Mouse (Mus musculus) neural tube, embryonic 14.5 days (tissue): ENCODE data around the gene Pin1. TPM values are rescaled to one million over a fixed set of nuclear protein-coding genes. Genes with fewer than 3 reads are reported as not detected.
"Not testable (repeated sequence)": the region's sequence is repeated elsewhere in the genome, so short reads cannot be mapped to it uniquely, and the experiment has no call there.

Source experiments
- ATAC-seq: fragments of 200-750 bp; cut with Nextera tagmentation; 2 replicates; pipeline ENCODE4 v1.8.0; 2017; ENCODE audit warnings: low read depth, mild to moderate bottlenecking, moderate TSS enrichment, moderate library complexity
- H3K27ac ChIP-seq: fragments of 300-500 bp; sonication (generic); 2 replicates; pipeline ENCODE4 v1.5.1; 2014; ENCODE audit warnings: low read depth, mild to moderate bottlenecking, control low read depth, low read length, moderate library complexity, mixed read lengths
- H3K27me3 ChIP-seq: fragments of 300-500 bp; sonication (generic); 2 replicates; pipeline ENCODE4 v1.6.1; 2014; ENCODE audit warnings: low read length; ENCODE audit not compliant: control insufficient read depth, insufficient read depth
- H3K36me3 ChIP-seq: fragments of 300-500 bp; sonication (generic); 2 replicates; pipeline ENCODE4 v1.6.1; 2014; ENCODE audit warnings: low read length, mixed read lengths; ENCODE audit not compliant: control insufficient read depth, insufficient read depth
- H3K4me1 ChIP-seq: fragments of 300-500 bp; sonication (generic); 2 replicates; pipeline ENCODE4 v1.6.1; 2014; ENCODE audit warnings: low read length; ENCODE audit not compliant: control insufficient read depth, insufficient read depth
- H3K4me2 ChIP-seq: fragments of 300-500 bp; sonication (generic); 2 replicates; pipeline ENCODE4 v1.6.1; 2014; ENCODE audit warnings: mild to moderate bottlenecking, low read depth, low read length, control low read depth
- H3K4me3 ChIP-seq: fragments of 300-500 bp; sonication (generic); 2 replicates; pipeline ENCODE4 v1.5.1; 2014; ENCODE audit warnings: low read depth, low read length, control low read depth, mixed read lengths
- H3K9ac ChIP-seq: fragments of 300-500 bp; sonication (generic); replicated peaks from 2 replicates; pipeline ENCODE4 v1.6.1; 2014; ENCODE audit warnings: low read depth, mild to moderate bottlenecking, control low read depth, low read length, mixed read lengths
- H3K9me3 ChIP-seq: fragments of 300-500 bp; sonication (generic); 2 replicates; pipeline ENCODE4 v1.6.1; 2016; ENCODE audit warnings: low read length; ENCODE audit not compliant: control insufficient read depth
- WGBS: fragments of 180-500 bp; shearing (Covaris S2); extraction: QIAGEN DNeasy Blood & Tissue Kit; methylation state at CpG from one replicate; pipeline ENCODE4 v1.1.7; 2014; 5-methylcytosine and 5-hydroxymethylcytosine counted together
- polyA plus RNA-seq: library from polyadenylated mRNA; unstranded; fragments of >200 nt; fragmentation: Nextera tagmentation; extraction: Ambion mirVana; gene quantifications from 2 replicates; pipeline ENCODE4 v1.2.1, GENCODE M21; 2014

The Pin1 gene
- polyA plus RNA-seq, result 61.1 and 68.8 TPM in 2 replicates

DNA sequence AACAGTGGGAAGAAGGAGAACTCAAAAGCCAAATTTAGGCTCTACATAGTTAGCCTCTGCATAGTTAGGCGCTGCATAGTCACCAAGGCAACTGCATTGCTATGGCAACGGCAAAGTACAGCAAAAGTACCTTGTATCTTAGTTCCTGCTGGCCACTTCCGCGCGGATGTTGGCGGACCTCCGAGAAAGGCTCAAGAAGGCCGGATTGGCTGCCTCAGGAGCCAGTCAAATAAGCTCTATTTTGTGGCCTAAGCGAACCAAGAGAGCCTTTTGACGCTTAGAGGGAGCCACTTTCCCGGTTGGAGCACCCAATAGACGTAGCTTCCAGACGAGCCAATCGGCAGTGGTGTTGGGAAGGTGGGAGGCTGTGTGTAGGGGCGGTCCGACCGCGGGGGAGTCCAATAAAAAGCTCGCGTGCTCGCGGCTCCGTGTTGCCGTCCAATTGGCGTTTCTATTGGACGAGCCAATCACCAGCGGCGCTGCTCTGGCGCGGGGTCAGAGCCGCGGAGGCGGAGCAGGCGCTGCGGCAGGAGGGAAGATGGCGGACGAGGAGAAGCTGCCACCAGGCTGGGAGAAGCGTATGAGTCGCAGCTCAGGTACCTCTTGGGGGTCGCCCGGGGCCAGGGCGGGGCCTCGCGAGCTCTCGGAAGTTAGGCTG is at the start of gene Pin1:
TSS of gene Pin1 (plus strand) at position 494 of the 658 bp plus-strand sequence.
- Histone ChIP-seq H3K9me3 (no peaks in the 10 kb centered on the region), H3K9ac (peak within 1 kb of the TSS; percentile 78), H3K27ac (peak within 1 kb of the TSS; percentile 72), H3K27me3 (no peaks in the 10 kb centered on the region), H3K36me3 (peaks cover 26% of the 10 kb centered on the region; the same call in 1 of the 2 replicates), H3K4me2 (peak within 1 kb of the TSS; percentile 71), H3K4me1 (peaks cover 17% of the 10 kb centered on the region), H3K4me3 (peak within 1 kb of the TSS; percentile 88)
- ATAC-seq, result peak; percentile 99
- WGBS, result under 1% methylated on average over 45 of the region's 45 CpGs

DNA sequence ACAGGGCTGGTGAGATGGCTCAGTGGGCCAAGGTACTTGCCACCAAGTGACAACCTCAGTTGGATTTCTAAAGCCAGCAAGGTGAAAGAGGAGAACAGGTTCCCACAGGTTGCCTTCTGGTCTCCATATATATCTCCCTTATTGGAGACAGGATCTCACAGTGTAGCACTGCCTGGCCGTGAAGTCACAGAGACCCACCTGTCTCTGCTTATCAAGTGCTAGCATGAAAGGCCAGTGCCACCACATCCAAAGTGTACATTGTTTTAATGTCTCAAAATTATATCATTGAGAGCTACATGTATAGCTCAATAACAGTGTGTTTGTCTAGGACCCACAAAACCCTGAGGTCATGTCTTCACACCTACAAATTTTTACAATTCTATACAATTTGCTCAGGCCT is 45.6 kb upstream of the Pin1 start:
- peak overlapping the region; percentile 62; the same call in 1 of the 2 replicates for H3K4me2 ChIP-seq
- no peaks in the 10 kb centered on the region for H3K36me3 ChIP-seq
- H3K9ac ChIP-seq, result no peak overlapping the region; the same call in 1 of the 2 replicates
- H3K4me3 ChIP-seq, result peak overlapping the region; percentile 63; the same call in 1 of the 2 replicates
- H3K27me3 ChIP-seq, result no peaks in the 10 kb centered on the region
- H3K27ac ChIP-seq, result no peak overlapping the region
- no peaks in the 10 kb centered on the region for H3K9me3 ChIP-seq
- 97% methylated on average over 1 of the region's 1 CpGs for WGBS
- peaks cover 4% of the 10 kb centered on the region; the same call in 1 of the 2 replicates for H3K4me1 ChIP-seq
- no peak for ATAC-seq

DNA sequence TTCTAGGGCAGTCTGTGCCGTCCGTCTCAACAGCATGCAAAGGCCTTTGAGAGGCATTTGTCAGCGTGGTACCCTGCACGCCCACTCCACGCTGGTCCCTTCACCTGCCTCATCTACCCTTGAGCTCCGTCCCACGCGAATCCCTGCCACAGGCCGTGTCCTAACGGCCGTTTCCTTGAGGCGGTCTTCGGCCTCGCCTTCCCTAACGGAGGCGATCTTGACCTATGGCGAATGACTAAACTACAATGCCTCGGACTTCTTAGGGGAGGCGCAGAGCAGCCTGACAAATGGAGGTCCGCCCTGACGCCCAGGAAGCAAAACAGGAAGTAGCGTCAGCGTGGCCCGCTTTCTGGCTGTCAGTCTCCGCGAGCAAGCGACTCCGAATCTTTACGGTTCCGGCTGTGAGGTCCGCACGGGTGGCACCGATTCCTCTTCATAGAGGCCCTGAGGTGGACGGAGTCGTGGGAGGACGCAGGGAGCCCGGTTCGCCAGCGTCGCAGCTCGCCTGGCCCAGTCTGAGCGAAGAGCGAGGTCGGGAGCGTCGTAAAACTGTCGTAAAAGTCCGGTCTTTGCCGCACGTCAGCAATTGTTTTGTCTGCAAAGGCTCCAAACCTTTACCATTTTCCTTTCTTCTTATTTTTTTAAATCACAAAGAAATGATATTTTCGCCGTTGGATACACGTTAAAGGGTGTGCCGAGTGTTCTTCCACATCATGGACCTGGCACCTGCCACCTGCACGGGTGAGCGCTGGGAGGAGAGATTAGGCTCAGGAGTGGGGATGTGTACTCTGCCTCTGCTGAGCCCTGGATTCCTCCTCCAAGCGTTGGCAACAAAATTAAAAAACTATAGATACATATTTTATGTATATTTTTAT is 44.6 kb upstream of the Pin1 start:
- H3K4me2 ChIP-seq, result peak overlapping the region; percentile 62
- H3K9ac ChIP-seq, result peak overlapping the region; percentile 83
- H3K27ac ChIP-seq, result peak overlapping the region; percentile 97
- H3K4me3 ChIP-seq, result peak overlapping the region; percentile 63
- H3K27me3 ChIP-seq, result no peaks in the 10 kb centered on the region
- under 1% methylated on average over 56 of the region's 57 CpGs for WGBS
- peaks cover 4% of the 10 kb centered on the region; the same call in 1 of the 2 replicates for H3K4me1 ChIP-seq
- no peaks in the 10 kb centered on the region for H3K36me3 ChIP-seq
- no peaks in the 10 kb centered on the region for H3K9me3 ChIP-seq
- ATAC-seq, result peak; percentile 92

DNA sequence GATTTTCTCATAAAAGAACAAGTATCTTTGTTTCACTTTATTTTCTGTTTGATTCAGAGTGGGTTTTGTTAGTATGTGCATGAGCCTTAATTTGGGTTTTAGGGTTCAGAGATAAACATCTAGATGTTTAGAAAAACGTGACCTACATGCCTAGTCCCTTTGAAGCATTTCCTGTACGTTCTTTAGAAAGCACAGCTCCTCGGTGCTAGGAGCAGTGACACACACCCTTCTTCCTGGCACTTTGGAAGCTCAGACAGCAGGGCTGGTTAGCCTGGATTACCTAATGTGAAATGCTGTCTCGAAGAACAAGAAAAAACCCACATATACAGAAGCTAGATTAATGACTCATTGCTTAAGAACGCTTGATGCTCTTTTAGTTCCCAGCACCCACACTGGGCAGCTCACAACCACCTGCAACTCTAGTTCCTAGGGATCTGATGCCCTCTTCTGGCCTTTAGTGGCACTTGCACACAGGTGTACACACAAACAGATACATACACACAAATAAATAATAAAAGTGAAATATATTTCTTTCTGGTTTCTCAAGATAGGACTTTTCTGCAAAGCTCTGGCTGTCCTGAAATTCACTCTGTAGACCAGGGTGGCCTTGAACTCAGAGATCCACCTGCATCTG is 41.9 kb upstream of the Pin1 start:
- Histone ChIP-seq H3K4me1 (peaks cover 4% of the 10 kb centered on the region; the same call in 1 of the 2 replicates), H3K27me3 (no peaks in the 10 kb centered on the region), H3K9me3 (no peaks in the 10 kb centered on the region), H3K4me3 (no peak overlapping the region), H3K27ac (no peak overlapping the region), H3K9ac (no peak overlapping the region), H3K36me3 (no peaks in the 10 kb centered on the region), H3K4me2 (no peak overlapping the region)
- 82% methylated on average over 5 of the region's 5 CpGs for WGBS
- ATAC-seq, result no peak

DNA sequence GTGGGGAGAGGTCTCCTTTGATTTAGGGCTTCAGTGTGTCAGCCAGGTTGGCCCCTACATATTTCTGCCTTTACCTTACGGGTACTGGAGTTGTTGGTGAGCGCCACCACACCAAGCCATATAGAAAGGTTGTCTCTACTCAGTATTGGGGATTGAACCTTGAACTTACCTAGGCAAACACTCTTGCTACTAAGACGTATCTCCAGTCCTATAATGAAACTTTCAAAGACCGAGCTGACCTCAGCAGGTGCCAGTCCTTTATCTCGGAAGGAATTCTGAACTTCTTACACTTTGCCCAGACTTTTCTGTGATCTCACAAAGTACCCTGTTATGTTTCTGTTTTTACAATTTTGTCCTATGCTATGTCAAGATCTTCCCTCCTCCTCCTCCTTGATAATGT is 39.9 kb upstream of the Pin1 start:
- Histone ChIP-seq H3K27ac (no peak overlapping the region), H3K9ac (no peak overlapping the region), H3K36me3 (no peaks in the 10 kb centered on the region; the same call in 1 of the 2 replicates), H3K9me3 (no peaks in the 10 kb centered on the region), H3K4me1 (no peaks in the 10 kb centered on the region), H3K27me3 (no peaks in the 10 kb centered on the region), H3K4me2 (no peak overlapping the region), H3K4me3 (no peak overlapping the region)
- WGBS, result 82% methylated on average over 5 of the region's 5 CpGs
- ATAC-seq, result no peak

DNA sequence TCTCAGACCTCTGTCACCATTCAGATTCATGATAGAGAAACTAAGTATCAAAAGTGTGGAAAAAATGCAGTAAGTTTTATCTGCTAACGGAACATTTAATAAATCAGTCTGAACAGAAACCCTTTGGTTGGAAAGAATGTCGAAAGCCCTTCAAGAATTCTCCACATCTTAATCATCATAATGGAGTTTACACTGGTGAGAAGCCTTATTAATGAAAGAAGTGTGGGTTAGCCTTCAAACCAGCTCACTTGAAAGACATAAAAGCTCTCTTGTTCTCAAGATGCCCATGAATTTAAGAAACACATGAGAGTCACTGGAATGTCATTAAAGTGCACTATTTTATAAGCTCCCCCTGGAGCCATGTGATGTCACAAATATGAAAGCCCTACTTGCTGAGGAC is 35.2 kb upstream of the Pin1 start:
- no peak overlapping the region for H3K4me3 ChIP-seq
- H3K9me3 ChIP-seq, result no peaks in the 10 kb centered on the region
- no peaks in the 10 kb centered on the region; the same call in 1 of the 2 replicates for H3K36me3 ChIP-seq
- no peaks in the 10 kb centered on the region for H3K27me3 ChIP-seq
- H3K27ac ChIP-seq, result no peak overlapping the region
- no peaks in the 10 kb centered on the region for H3K4me1 ChIP-seq
- H3K4me2 ChIP-seq, result no peak overlapping the region
- WGBS, result 90% methylated on average over 2 of the region's 2 CpGs
- no peak overlapping the region for H3K9ac ChIP-seq
- ATAC-seq, result no peak

DNA sequence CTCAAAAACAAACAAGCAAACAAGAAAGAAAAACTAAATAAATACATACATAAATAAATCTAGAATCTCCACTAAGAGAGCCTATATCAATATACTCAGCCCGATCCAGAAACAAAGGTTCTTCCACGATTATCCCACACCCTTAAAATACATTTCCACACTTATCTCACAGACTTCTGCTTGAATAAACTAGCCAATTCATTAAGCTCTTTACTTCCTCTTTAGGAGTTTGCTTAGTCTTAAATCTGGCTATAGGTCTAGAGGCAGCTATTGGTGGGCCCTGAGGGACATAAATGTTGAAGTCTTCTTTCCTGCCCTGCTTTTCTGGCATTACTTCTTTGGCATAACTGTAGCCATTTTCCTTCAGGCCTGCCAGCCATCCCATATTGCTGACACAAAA is 20.6 kb upstream of the Pin1 start:
- ATAC-seq, result no peak

DNA sequence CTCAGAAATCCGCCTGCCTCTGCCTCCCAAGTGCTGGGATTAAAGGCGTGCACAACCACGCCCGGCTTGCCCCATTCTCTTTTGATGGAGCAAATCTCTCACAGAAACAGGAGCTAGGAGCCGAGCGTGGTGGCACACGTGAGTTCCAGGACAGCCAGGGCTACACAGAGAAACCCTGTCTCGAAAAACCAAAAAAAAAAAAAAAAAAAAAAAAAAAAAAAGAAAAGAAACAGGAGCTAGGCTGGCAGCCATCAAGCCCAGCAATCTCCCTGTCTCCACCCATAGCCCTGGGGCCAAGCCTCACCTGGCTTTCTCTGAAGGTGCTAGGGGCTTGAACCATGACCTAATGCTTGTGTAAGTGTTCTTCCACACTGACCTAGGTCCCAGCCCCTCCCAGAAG is 16.2 kb upstream of the Pin1 start:
- H3K27ac ChIP-seq, H3K4me3 ChIP-seq, H3K9me3 ChIP-seq, H3K4me2 ChIP-seq, H3K4me1 ChIP-seq, ATAC-seq, H3K27me3 ChIP-seq, H3K9ac ChIP-seq: not testable (repeated sequence)
- 93% methylated on average over 8 of the region's 8 CpGs for WGBS
- H3K36me3 ChIP-seq, result peaks cover 11% of the 10 kb centered on the region; the same call in 1 of the 2 replicates

More for the DNA sequence above, 20.6 kb upstream of the Pin1 start:
- Histone ChIP-seq H3K4me1 (no peaks in the 10 kb centered on the region), H3K27me3 (no peaks in the 10 kb centered on the region), H3K9ac (no peak overlapping the region), H3K4me2 (no peak overlapping the region), H3K4me3 (no peak overlapping the region), H3K27ac (no peak overlapping the region), H3K36me3 (no peaks in the 10 kb centered on the region), H3K9me3 (no peaks in the 10 kb centered on the region)
- WGBS, result 88% methylated on average over 2 of the region's 2 CpGs
